Mouse (Mus musculus) lung, postnatal 36 days (tissue): ENCODE results near the gene Tk1.
A peak's percentile ranks its signal among the peaks of the same experiment; 100 is the strongest.
"Not testable (repeated sequence)": the region's sequence is repeated elsewhere in the genome, so short reads cannot be mapped to it uniquely, and the experiment has no call there.

Experiments
- DNase-seq: peaks from one replicate; pipeline ENCODE4 v3.0.0; 2022; ENCODE audit warnings: mixed read lengths

Gene Tk1

GRCm38 (mm10) chr11:117820173-117820572 lies 5.7 kb downstream of the Tk1 start:
- DNase-seq: no peak

- no peak for DNase-seq
Measured at GRCm38 (mm10) chr11:117819095-117819494, 6.8 kb downstream of the Tk1 start.

- no peak for DNase-seq
Measured at GRCm38 (mm10) chr11:117816389-117816996, 9.4 kb downstream of the Tk1 start.

- not testable (repeated sequence) for DNase-seq
Measured at GRCm38 (mm10) chr11:117815850-117816249, 10.0 kb downstream of the Tk1 start.

GRCm38 (mm10) chr11:117814704-117815366 lies 11.1 kb downstream of the Tk1 start:
- DNase-seq: no peak

- peak; percentile 52 for DNase-seq
Measured at GRCm38 (mm10) chr11:117813867-117814266, 12.0 kb downstream of the Tk1 start.

- peak; percentile 98 for DNase-seq
Measured at GRCm38 (mm10) chr11:117810401-117811046, 15.4 kb downstream of the Tk1 start.

GRCm38 (mm10) chr11:117809407-117810311 lies 16.2 kb downstream of the Tk1 start, which contains the start of the genes Gm20708 and Syngr2:
Gm20708 (plus strand) TSS chr11:117809668.
Syngr2 (plus strand) TSS chr11:117809668.
- peak; percentile 82 for DNase-seq

- DNase-seq: no peak
Measured at GRCm38 (mm10) chr11:117806781-117807180, 19.1 kb downstream of the Tk1 start.

- DNase-seq: no peak
Measured at GRCm38 (mm10) chr11:117803166-117803688, 22.7 kb downstream of the Tk1 start.

- DNase-seq: no peak
Measured at GRCm38 (mm10) chr11:117801650-117802049, 24.2 kb downstream of the Tk1 start.

- DNase-seq: no peak
Measured at GRCm38 (mm10) chr11:117800038-117800437, 25.9 kb downstream of the Tk1 start.

GRCm38 (mm10) chr11:117799174-117799573 lies 26.7 kb downstream of the Tk1 start:
- no peak for DNase-seq

GRCm38 (mm10) chr11:117798160-117798541 lies 27.7 kb downstream of the Tk1 start:
- DNase-seq: no peak

- DNase-seq: no peak
Measured at GRCm38 (mm10) chr11:117797511-117798159, 28.3 kb downstream of the Tk1 start, which contains the start of gene 6030468B19Rik. 6030468B19Rik (plus strand) TSS chr11:117797660.

- no peak for DNase-seq
Measured at GRCm38 (mm10) chr11:117796954-117797353, 28.9 kb downstream of the Tk1 start.

GRCm38 (mm10) chr11:117794035-117794551 lies 31.8 kb downstream of the Tk1 start:
- DNase-seq: no peak

GRCm38 (mm10) chr11:117792281-117792888 lies 33.5 kb downstream of the Tk1 start:
- DNase-seq: peak; percentile 96

- no peak for DNase-seq
Measured at GRCm38 (mm10) chr11:117791441-117791761, 34.5 kb downstream of the Tk1 start.

- peak; percentile 67 for DNase-seq
Measured at GRCm38 (mm10) chr11:117790703-117791440, 35.0 kb downstream of the Tk1 start.

- DNase-seq: peak; percentile 87
Measured at GRCm38 (mm10) chr11:117790286-117790685, 35.6 kb downstream of the Tk1 start.
